Mouse (Mus musculus) embryonic facial prominence, embryonic 10.5 days (tissue): ENCODE results near the gene Rbp7. TPM values are rescaled to one million over a fixed set of nuclear protein-coding genes. Genes with fewer than 3 reads are reported as not detected.
A peak's percentile ranks its signal among the peaks of the same experiment; 100 is the strongest.

ENCODE experiments used
- DNase-seq: peaks from one replicate; pipeline ENCODE4 v3.0.0-alpha.2; 2017; ENCODE audit warnings: low spot score
- H3K27ac ChIP-seq: fragments of 300-500 bp; sonication (generic); replicated peaks from 2 replicates; pipeline ENCODE4 v1.5.1; 2016; ENCODE audit warnings: mild to moderate bottlenecking
- H3K27me3 ChIP-seq: fragments of 300-500 bp; sonication (generic); replicated peaks from 2 replicates; pipeline ENCODE4 v1.6.1; 2016; ENCODE audit warnings: low read depth, mild to moderate bottlenecking; ENCODE audit not compliant: poor library complexity, severe bottlenecking
- H3K36me3 ChIP-seq: fragments of 300-500 bp; sonication (generic); replicated peaks from 2 replicates; pipeline ENCODE4 v1.6.1; 2016; ENCODE audit warnings: mild to moderate bottlenecking, moderate library complexity
- H3K4me1 ChIP-seq: fragments of 300-500 bp; sonication (generic); 2 replicates; pipeline ENCODE4 v1.6.1; 2016
- H3K4me3 ChIP-seq: fragments of 300-500 bp; sonication (generic); 2 replicates; pipeline ENCODE4 v1.5.1; 2016; ENCODE audit warnings: mild to moderate bottlenecking, moderate library complexity
- H3K9me3 ChIP-seq: fragments of 300-500 bp; sonication (generic); 2 replicates; pipeline ENCODE4 v1.6.1; 2016; ENCODE audit warnings: mild to moderate bottlenecking
- WGBS: fragments of 180-500 bp; shearing (Covaris S2); methylation state at CpG from one replicate; pipeline ENCODE4 v1.1.7; 2016; 5-methylcytosine and 5-hydroxymethylcytosine counted together
- polyA plus RNA-seq: library from polyadenylated mRNA; unstranded; fragments of >200 nt; fragmentation: Nextera tagmentation; extraction: Ambion mirVana; gene quantifications from 2 replicates; pipeline ENCODE4 v1.2.1, GENCODE M21; 2016

Gene Rbp7
- polyA plus RNA-seq, 1 experiment from 2014 or later = not detected

DNA sequence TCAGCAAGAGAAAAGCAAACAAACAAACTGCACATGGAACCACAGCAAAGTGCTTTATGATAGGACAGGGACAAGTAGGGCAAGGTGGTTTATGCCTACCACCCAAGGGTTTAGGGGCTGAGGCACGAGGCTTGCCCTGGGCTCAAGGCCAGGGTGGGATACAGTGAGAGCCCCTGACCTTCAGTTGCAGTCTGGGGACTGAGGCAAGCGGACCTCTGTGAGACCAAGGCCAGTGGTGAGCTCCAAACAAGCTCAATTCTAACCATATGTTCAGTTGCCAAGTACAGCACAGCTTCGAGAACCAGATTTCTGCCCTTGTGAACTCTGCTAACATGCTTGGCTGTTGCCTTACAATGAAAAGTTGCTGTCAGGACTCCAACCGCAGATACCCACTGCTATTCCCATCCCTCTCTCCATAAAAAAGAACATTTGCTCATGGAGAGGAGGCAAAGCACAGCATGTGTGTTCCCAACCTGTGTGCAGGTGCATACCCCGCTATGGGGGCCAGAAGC is 36.9 kb downstream of the Rbp7 start:
- Histone ChIP-seq H3K4me1 (peaks cover 49% of the 10 kb centered on the region), H3K9me3 (no peaks in the 10 kb centered on the region)
- 65% methylated on average over 5 of the region's 5 CpGs for WGBS

DNA sequence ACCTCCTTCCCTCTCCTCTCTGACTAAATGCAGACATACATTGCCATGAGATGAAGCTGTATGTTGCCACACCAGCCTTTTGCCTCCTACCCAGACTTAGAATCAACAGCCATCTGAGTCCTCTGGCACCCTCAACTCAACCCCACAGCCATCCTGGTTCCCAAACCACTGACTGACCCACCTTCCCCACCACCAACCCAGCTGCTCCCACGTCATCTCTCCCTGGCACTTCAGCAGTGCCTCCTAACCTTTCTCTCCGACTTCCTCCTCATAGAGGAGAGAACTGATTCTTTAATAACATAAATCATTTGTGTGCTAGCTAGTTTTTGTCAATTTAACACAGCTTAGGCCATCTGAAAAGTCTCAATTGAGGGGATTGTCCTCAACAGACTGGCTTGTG is 37.8 kb downstream of the Rbp7 start:
- Histone ChIP-seq H3K4me3 (no peak overlapping the region), H3K4me1 (peaks cover 49% of the 10 kb centered on the region), H3K9me3 (no peaks in the 10 kb centered on the region), H3K27me3 (no peaks in the 10 kb centered on the region), H3K36me3 (peaks cover 27% of the 10 kb centered on the region), H3K27ac (no peak overlapping the region)
- 80% methylated on average over 2 of the region's 2 CpGs for WGBS
- no peak for DNase-seq

More for the DNA sequence above, 36.9 kb downstream of the Rbp7 start:
- peaks cover 21% of the 10 kb centered on the region for H3K36me3 ChIP-seq
- no peaks in the 10 kb centered on the region for H3K27me3 ChIP-seq
- no peak overlapping the region for H3K27ac ChIP-seq
- H3K4me3 ChIP-seq = no peak overlapping the region
- no peak for DNase-seq

DNA sequence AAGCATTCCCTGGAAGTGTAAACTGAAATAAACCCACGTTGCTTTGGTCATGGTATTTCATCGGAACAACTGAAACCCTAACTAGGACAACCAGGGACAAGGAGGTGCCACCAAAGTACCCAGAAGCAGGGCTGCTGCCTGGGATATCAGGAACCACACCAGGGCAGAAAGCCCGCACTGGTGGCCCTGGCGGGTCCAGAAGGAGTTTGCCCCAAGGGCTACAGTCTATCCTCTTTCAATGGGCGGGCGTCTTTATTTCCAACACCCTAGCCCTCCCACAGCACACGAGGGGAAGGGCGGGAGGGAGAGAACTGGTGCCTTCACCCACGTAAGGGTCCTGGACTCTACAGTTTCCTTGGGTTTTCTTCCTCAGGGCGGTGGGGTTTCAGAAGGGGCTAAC is 38.4 kb downstream of the Rbp7 start:
- no peaks in the 10 kb centered on the region for H3K27me3 ChIP-seq
- no peaks in the 10 kb centered on the region for H3K9me3 ChIP-seq
- peaks cover 43% of the 10 kb centered on the region for H3K4me1 ChIP-seq
- H3K4me3 ChIP-seq = 0 out of 2 replicates have a peak overlapping the region, but pooled peaks have one; percentile 14
- 68% methylated on average over 10 of the region's 10 CpGs for WGBS
- no peak for DNase-seq
- peak overlapping the region; percentile 61 for H3K27ac ChIP-seq
- peaks cover 27% of the 10 kb centered on the region for H3K36me3 ChIP-seq

DNA sequence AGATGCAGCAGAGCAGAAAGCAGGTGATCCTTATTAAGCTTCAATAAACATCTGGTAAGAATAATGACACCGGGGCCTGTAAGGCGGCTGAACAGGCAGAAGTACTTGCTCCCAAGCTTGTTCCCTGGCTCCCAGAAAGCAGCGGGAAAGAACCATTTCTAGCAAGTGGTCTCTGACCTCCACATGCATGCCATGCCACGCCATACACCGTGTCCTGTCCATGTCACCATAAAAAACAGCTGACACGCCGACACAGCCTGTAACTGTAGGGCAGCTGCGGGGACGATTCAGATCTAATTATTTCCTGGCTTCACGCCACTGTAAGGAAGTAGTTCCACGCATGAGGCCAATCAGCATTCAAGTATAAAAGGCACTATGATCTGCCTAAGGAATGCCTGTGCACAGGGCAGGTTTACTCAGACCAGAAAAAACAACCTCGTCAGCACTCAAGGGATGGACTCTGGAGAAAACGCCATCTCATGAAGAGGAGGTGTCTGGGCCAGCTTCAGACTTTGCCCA is 39.1 kb downstream of the Rbp7 start:
- no peaks in the 10 kb centered on the region for H3K9me3 ChIP-seq
- no peaks in the 10 kb centered on the region for H3K27me3 ChIP-seq
- no peak overlapping the region for H3K27ac ChIP-seq
- 54% methylated on average over 13 of the region's 13 CpGs for WGBS
- H3K4me3 ChIP-seq = no peak overlapping the region
- peak; percentile 63 for DNase-seq
- peaks cover 42% of the 10 kb centered on the region for H3K4me1 ChIP-seq
- peaks cover 30% of the 10 kb centered on the region for H3K36me3 ChIP-seq

DNA sequence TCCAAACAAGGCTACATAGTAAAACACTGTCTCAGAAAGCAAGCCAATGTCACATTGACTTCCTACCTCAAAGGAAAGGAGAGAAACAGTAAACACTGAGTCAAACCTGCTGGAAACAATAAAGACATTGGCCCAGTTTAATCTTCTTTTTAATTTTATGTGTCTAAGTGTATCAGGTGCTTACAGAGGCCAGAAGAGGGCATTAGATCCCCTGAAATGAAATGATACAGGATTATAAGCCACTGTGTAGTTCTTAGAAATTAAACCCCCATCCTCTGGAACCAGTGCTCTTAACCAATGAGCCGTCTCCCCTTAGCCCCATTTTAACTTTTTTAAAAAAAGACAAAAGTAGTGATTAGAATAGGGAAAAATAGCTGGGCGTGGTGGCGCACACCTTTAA is 40.5 kb downstream of the Rbp7 start:
- Histone ChIP-seq H3K27ac (no peak overlapping the region), H3K4me3 (no peak overlapping the region), H3K9me3 (no peaks in the 10 kb centered on the region), H3K4me1 (peaks cover 42% of the 10 kb centered on the region), H3K36me3 (peaks cover 38% of the 10 kb centered on the region), H3K27me3 (no peaks in the 10 kb centered on the region)
- no peak for DNase-seq
- WGBS = 93% methylated on average over 3 of the region's 3 CpGs

DNA sequence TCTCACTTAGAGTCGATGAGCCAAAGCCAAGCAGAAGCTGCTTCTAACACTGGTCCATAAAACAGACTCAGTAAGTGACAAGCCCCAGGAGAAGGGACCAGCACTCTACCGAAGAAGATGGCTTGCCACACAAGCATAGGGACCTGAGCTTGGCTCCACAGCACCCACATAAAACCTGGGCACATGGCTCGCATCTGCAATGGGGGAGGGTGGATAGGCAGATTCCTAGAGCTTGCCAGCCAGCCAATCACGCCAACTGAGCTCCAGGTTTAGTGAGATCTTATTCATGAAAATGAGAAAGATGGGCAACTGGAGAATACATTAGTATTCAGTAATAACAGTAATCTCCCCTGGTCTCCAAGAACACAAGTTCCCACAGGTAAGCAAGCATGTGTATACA is 45.0 kb downstream of the Rbp7 start:
- H3K4me3 ChIP-seq = no peak overlapping the region
- no peak for DNase-seq
- H3K36me3 ChIP-seq = peaks cover 60% of the 10 kb centered on the region
- peaks cover 21% of the 10 kb centered on the region for H3K4me1 ChIP-seq
- H3K27me3 ChIP-seq = no peaks in the 10 kb centered on the region
- H3K9me3 ChIP-seq = no peaks in the 10 kb centered on the region
- WGBS = 91% methylated on average over 4 of the region's 4 CpGs
- no peak overlapping the region for H3K27ac ChIP-seq

DNA sequence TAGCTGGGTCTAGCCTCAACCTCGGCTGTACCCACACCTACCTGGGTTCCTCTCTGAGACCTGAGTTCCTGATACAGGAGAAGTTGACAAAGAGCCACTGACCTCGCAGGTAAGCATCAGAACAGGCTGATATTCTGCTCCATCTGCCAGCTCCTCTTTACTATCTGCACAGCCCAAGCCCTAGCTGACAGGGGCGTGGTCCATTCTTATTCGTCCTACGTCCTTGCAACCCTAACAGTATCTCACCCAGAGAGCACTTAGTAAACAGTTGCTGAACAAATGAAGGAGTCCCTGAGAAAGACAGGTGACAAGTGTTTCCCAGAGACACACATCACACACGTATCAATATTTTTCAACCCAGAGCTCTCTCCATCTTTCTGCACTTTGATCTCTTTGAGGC is 46.4 kb downstream of the Rbp7 start:
- Histone ChIP-seq H3K27me3 (no peaks in the 10 kb centered on the region), H3K4me3 (no peak overlapping the region), H3K9me3 (no peaks in the 10 kb centered on the region), H3K27ac (no peak overlapping the region), H3K4me1 (peaks cover 35% of the 10 kb centered on the region), H3K36me3 (peaks cover 60% of the 10 kb centered on the region)
- DNase-seq = no peak
- 91% methylated on average over 6 of the region's 6 CpGs for WGBS

DNA sequence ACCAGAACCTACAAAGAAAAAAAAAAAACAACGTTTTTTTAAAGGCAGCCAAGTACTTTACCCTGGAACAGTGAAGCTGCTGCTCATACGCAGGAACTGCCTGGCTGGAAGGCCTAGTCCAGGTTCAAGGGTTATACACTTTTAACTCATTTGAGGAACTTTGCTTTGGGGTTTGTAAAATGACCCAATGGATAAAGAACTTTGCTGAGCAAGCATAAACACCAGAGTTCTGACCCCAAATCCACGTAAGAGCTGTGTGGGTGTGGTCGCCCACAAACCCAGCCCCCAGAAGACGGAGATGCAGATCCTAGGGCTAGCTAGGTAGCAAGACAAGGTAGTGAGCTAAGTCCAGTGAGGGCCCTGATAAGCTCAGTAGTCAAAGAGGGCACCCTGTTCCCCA is 47.3 kb downstream of the Rbp7 start:
- H3K27ac ChIP-seq = no peak overlapping the region
- peaks cover 54% of the 10 kb centered on the region for H3K36me3 ChIP-seq
- DNase-seq = no peak
- WGBS = 82% methylated on average over 5 of the region's 5 CpGs
- peaks cover 43% of the 10 kb centered on the region for H3K4me1 ChIP-seq
- no peaks in the 10 kb centered on the region for H3K27me3 ChIP-seq
- no peak overlapping the region for H3K4me3 ChIP-seq
- H3K9me3 ChIP-seq = no peaks in the 10 kb centered on the region

DNA sequence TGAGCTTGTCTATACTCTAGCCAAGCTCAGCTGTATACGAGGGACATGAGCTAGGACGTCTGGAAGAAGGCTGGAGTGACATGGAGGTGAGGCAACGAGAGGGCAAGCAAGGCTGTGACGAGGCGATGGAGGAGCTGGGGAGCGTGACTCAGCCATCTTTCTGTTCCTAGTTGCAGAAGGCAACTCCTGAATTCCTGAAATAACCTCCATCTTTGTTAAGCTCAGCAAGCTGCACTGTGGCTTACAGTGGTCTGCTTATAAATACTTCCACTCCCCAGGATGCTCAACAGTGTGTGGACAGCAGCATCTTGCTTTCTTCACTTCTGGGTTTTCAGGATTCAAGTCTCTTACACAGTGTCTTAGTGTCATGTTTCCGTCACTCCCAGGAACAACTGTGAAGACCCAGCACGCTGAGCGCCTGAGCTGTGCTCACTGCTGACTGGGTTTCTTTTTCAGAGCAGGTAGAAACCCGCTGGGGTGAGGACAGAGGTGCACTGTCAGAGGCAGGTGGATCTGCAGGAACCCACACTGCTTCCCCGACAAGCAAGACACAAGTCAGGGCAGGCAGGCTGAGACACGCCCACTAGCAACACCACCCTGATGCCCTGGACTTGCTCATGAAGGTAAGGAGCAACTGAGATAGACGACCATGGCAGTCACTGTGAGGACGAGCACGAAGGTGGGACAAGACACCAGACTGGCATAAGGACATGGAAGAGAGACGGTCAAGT is 48.9 kb downstream of the Rbp7 start:
- H3K27ac ChIP-seq = no peak overlapping the region

DNA sequence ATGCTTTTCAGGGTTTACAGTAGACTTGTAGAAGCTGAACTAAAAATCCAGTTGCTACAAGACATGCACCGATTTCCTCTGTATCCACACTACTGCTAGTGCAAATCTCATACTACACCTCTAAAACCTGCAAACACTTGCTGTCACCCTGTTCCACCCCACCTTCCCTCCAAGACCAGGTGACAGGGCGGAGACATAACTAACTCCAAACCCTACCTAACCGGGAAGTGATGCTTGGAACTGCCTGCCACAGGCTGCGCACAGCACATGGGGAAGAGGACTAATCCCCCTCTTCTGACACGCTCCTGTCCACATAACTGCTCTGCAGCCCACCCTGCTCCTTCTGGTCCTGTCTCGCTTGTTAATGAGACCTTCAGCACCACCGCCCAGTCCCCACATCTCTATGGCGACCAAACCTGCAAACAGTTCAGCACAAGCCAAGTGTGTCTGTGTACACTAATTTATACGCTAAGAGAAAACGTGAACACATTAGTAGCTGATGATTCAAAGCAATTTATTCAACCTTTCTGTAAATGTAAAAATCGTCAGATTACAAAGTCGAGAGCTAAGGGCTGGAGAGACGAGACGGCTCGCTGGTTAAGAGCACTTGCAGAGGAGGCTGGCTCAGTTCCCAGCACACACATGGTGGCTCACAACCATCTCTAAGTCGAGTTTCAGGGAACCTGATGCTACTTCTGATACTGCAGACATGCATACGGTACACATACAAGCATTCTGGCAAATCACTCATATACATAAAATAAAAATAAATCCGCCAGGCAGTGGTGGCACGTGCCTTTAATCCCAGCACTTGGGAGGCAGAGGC is 49.9 kb downstream of the Rbp7 start:
- no peaks in the 10 kb centered on the region for H3K27me3 ChIP-seq
- no peak overlapping the region for H3K4me3 ChIP-seq
- WGBS = 81% methylated on average over 19 of the region's 19 CpGs
- H3K4me1 ChIP-seq = peaks cover 58% of the 10 kb centered on the region
- H3K27ac ChIP-seq = no peak overlapping the region
- DNase-seq = no peak
- no peaks in the 10 kb centered on the region for H3K9me3 ChIP-seq
- H3K36me3 ChIP-seq = peaks cover 27% of the 10 kb centered on the region

More for the DNA sequence above, 48.9 kb downstream of the Rbp7 start:
- Histone ChIP-seq H3K27me3 (no peaks in the 10 kb centered on the region), H3K4me1 (peaks cover 58% of the 10 kb centered on the region), H3K36me3 (peaks cover 38% of the 10 kb centered on the region), H3K9me3 (no peaks in the 10 kb centered on the region), H3K4me3 (no peak overlapping the region)
- DNase-seq = no peak
- WGBS = 78% methylated on average over 16 of the region's 16 CpGs

DNA sequence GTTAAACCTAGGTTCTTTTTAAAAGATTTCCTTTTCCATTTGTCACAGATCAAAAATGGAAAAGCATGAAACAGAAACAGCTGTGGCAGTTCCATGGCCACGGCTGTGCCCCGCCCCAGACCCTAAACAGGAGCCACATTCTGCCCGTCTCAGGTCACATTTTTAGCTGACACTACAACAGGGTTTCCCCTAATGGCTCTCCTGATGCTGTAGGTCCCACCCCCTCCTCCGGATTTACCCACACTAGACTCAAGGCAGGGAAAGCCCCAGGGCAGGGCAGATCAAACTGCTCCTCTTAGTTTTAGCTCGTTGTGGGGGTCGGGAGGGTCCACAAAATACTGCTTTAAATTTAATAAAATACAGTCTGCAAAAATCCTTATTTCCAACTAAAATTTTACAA is 51.7 kb downstream of the Rbp7 start:
- Histone ChIP-seq H3K4me3 (no peak overlapping the region), H3K36me3 (peaks cover 22% of the 10 kb centered on the region), H3K9me3 (no peaks in the 10 kb centered on the region), H3K27me3 (no peaks in the 10 kb centered on the region), H3K27ac (no peak overlapping the region; the same call in 1 of the 2 replicates), H3K4me1 (peaks cover 64% of the 10 kb centered on the region)
- peak; percentile 60 for DNase-seq
- WGBS = 25% methylated on average over 6 of the region's 6 CpGs

DNA sequence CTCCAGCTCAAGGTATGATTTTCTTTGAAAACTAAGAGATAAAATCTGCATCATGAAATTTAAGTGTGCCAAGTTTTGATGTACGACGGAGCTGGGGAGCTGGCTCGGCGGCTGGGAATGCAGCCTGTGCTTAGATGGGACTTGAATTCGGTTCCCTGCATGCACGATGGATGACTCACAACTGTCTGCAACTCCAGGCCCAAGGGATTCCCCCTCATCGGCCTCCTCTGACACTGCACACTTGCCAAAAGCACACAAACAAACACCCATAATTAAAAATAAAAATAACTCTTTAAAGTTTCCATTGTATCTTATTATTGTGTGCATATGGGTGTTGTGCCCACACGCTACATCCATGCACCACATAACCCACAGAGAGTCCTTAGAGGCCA is 53.2 kb downstream of the Rbp7 start:
- DNase-seq = no peak
- H3K4me3 ChIP-seq = no peak overlapping the region
- no peaks in the 10 kb centered on the region for H3K9me3 ChIP-seq
- H3K36me3 ChIP-seq = peaks cover 30% of the 10 kb centered on the region
- 87% methylated on average over 8 of the region's 8 CpGs for WGBS
- peaks cover 67% of the 10 kb centered on the region for H3K4me1 ChIP-seq
- H3K27ac ChIP-seq = no peak overlapping the region
- H3K27me3 ChIP-seq = no peaks in the 10 kb centered on the region
